Mouse (Mus musculus) lung, embryonic 16.5 days (tissue): Measurements from ENCODE around the gene Pa2g4. TPM values are rescaled to one million over a fixed set of nuclear protein-coding genes. Genes with fewer than 3 reads are reported as not detected.
"Not testable (repeated sequence)": the region's sequence is repeated elsewhere in the genome, so short reads cannot be mapped to it uniquely, and the experiment has no call there.

Experiments used
- ATAC-seq: fragments of 200-750 bp; cut with Nextera tagmentation; 2 replicates; pipeline ENCODE4 v1.8.0; 2017; ENCODE audit warnings: low read depth, mild to moderate bottlenecking, moderate library complexity
- H3K27ac ChIP-seq: fragments of 300-500 bp; sonication (generic); 2 replicates; pipeline ENCODE4 v1.5.1; 2014; ENCODE audit warnings: mild to moderate bottlenecking, control low read depth, low read length
- H3K27me3 ChIP-seq: fragments of 300-500 bp; sonication (generic); 2 replicates; pipeline ENCODE4 v1.6.1; 2014; ENCODE audit warnings: low read depth, low read length, mixed read lengths; ENCODE audit not compliant: control insufficient read depth, insufficient read depth
- H3K36me3 ChIP-seq: fragments of 300-500 bp; sonication (generic); 2 replicates; pipeline ENCODE4 v1.6.1; 2014; ENCODE audit warnings: low read length; ENCODE audit not compliant: control insufficient read depth, insufficient read depth
- H3K4me1 ChIP-seq: fragments of 300-500 bp; sonication (generic); replicated peaks from 2 replicates; pipeline ENCODE4 v1.6.1; 2014; ENCODE audit warnings: low read length, mixed read lengths; ENCODE audit not compliant: control insufficient read depth, insufficient read depth
- H3K4me2 ChIP-seq: fragments of 300-500 bp; sonication (generic); 2 replicates; pipeline ENCODE4 v1.6.1; 2014; ENCODE audit warnings: low read depth, low read length, control low read depth
- H3K4me3 ChIP-seq: fragments of 300-500 bp; sonication (generic); 2 replicates; pipeline ENCODE4 v1.5.1; 2014; ENCODE audit warnings: mild to moderate bottlenecking, low read length, control low read depth
- H3K9ac ChIP-seq: fragments of 300-500 bp; sonication (generic); 2 replicates; pipeline ENCODE4 v1.6.1; 2014; ENCODE audit warnings: low read length, control low read depth
- H3K9me3 ChIP-seq: fragments of 300-500 bp; sonication (generic); 2 replicates; pipeline ENCODE4 v1.6.1; 2016; ENCODE audit warnings: low read length; ENCODE audit not compliant: control insufficient read depth
- WGBS: fragments of 180-500 bp; shearing (Covaris S2); extraction: QIAGEN DNeasy Blood & Tissue Kit; methylation state at CpG from one replicate; pipeline ENCODE4 v1.1.7; 2014; 5-methylcytosine and 5-hydroxymethylcytosine counted together
- polyA plus RNA-seq: library from polyadenylated mRNA; unstranded; fragments of >200 nt; fragmentation: Nextera tagmentation; extraction: Ambion mirVana; gene quantifications from 2 replicates; pipeline ENCODE4 v1.2.1, GENCODE M21; 2015

Gene Pa2g4
- polyA plus RNA-seq, 1 experiment from 2014 or later = 167 TPM

- Histone ChIP-seq H3K4me1 (no peaks in the 10 kb centered on the region), H3K27me3 (no peaks in the 10 kb centered on the region), H3K4me3 (no peak overlapping the region), H3K27ac (no peak overlapping the region), H3K4me2 (no peak overlapping the region), H3K9me3 (no peaks in the 10 kb centered on the region), H3K9ac (no peak overlapping the region), H3K36me3 (peaks cover 34% of the 10 kb centered on the region)
- ATAC-seq = no peak
Measured at GRCm38 (mm10) chr10:128556286-128556685, 9.5 kb downstream of the Pa2g4 start.

DNA sequence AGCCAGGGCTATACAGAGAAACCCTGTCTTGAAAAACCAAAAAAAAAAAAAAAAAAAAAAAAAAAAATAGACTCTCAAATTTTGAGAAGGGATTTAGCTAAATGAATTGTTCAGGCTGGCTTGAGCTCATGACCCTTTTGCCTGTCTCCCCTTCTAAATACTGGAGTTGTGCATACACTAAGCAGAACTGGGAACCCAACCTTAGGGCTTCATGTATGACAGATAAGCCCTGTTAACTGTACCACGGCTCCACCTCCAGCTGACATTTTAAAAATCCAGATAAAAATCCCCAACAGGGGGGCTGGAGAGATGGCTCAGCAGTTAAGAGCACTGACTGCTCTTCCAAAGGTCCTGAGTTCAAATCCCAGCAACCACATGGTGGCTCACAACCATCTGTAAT, 10.2 kb downstream of the Pa2g4 start:
- H3K4me3 ChIP-seq, H3K9ac ChIP-seq, H3K4me2 ChIP-seq, H3K27me3 ChIP-seq, H3K4me1 ChIP-seq, H3K27ac ChIP-seq, ATAC-seq, H3K9me3 ChIP-seq: not testable (repeated sequence)
- 74% methylated on average over 1 of the region's 1 CpGs for WGBS
- peaks cover 31% of the 10 kb centered on the region for H3K36me3 ChIP-seq

DNA sequence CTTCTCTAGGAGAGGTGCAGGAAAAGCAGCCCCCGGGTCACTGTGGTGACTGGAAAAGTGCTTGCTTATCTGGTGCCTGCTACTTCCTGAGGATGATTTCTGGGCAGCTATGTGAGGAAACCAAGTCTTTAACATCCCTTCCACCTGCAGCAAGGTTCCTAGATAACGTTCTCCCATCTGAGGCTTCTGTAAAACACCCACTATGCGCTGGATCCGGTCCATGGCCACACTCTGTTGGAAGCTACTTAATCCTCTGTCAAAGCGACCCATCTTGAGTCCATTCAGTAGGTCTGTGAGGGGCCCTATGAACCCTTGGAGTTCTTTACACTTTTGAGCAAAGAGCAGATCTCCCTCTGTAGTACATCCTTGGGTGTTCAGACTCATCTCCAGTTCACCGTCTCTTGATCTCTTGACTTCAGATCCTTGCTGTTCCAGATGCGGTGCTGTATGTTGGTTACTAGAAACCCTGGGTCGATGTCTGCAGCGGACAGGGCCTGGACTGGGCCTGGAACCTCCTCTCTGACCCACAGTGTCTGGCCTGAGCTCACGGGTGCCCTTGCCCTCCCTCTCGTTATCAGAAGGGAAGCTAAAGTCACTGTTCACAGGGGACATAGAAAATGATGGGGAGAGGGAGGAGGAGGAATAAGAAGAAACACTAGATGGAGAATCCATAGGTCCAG, 15.5 kb downstream of the Pa2g4 start:
- not testable (repeated sequence) for ATAC-seq, H3K27ac ChIP-seq, H3K9me3 ChIP-seq, H3K36me3 ChIP-seq, H3K4me3 ChIP-seq, H3K9ac ChIP-seq, H3K27me3 ChIP-seq, H3K4me2 ChIP-seq
- WGBS = 81% methylated on average over 11 of the region's 11 CpGs
- peaks cover 10% of the 10 kb centered on the region; the same call in 1 of the 2 replicates for H3K4me1 ChIP-seq

DNA sequence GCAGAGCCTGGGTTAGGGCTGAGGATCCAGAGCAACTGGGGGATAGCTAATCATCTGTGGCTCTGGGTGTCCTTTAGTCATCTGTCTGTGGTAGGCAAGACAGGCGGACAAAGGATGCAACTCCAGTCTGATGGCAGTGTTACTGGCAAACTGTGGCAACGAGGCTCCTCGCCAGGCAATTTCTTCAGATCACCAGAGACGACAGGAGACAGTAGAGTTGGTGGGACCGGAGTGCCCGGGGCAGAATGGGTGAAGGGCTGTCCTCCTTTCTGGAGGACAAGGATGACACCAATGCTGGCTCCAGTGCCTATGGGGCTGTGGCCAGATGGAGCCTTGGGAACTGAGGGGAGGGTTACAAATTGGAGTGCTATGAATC, 16.1 kb downstream of the Pa2g4 start:
- 61% methylated on average over 6 of the region's 6 CpGs for WGBS
- H3K9me3 ChIP-seq, ATAC-seq, H3K27me3 ChIP-seq, H3K36me3 ChIP-seq, H3K4me2 ChIP-seq, H3K9ac ChIP-seq, H3K4me3 ChIP-seq: not testable (repeated sequence)
- peaks cover 10% of the 10 kb centered on the region; the same call in 1 of the 2 replicates for H3K4me1 ChIP-seq
- peak overlapping the region; percentile 39; the same call in 1 of the 2 replicates for H3K27ac ChIP-seq

GRCm38 (mm10) chr10:128548947-128549681, 16.7 kb downstream of the Pa2g4 start, which contains the start of gene Rpl41:
TSS of gene Rpl41 (minus strand) at chr10:128549305.
- under 1% methylated on average over 31 of the region's 31 CpGs for WGBS
- Histone ChIP-seq H3K4me2 (peak within 1 kb of the TSS; percentile 91), H3K9me3 (no peaks in the 10 kb centered on the region), H3K9ac (peak within 1 kb of the TSS; percentile 94), H3K4me3 (peak within 1 kb of the TSS; percentile 88), H3K4me1 (peaks cover 10% of the 10 kb centered on the region; the same call in 1 of the 2 replicates), H3K27me3 (no peaks in the 10 kb centered on the region), H3K27ac (peak within 1 kb of the TSS; percentile 97), H3K36me3 (peaks cover 11% of the 10 kb centered on the region)
- peak; percentile 93 for ATAC-seq

GRCm38 (mm10) chr10:128548051-128548791, 17.6 kb downstream of the Pa2g4 start:
- H3K9me3 ChIP-seq, ATAC-seq, H3K27me3 ChIP-seq: not testable (repeated sequence)
- H3K4me2 ChIP-seq = peak overlapping the region; percentile 91
- H3K36me3 ChIP-seq = peaks cover 16% of the 10 kb centered on the region
- H3K27ac ChIP-seq = peak overlapping the region; percentile 97
- H3K4me1 ChIP-seq = peaks cover 10% of the 10 kb centered on the region
- H3K4me3 ChIP-seq = peak overlapping the region; percentile 88
- H3K9ac ChIP-seq = peak overlapping the region; percentile 94
- under 1% methylated on average over 28 of the region's 30 CpGs for WGBS

DNA sequence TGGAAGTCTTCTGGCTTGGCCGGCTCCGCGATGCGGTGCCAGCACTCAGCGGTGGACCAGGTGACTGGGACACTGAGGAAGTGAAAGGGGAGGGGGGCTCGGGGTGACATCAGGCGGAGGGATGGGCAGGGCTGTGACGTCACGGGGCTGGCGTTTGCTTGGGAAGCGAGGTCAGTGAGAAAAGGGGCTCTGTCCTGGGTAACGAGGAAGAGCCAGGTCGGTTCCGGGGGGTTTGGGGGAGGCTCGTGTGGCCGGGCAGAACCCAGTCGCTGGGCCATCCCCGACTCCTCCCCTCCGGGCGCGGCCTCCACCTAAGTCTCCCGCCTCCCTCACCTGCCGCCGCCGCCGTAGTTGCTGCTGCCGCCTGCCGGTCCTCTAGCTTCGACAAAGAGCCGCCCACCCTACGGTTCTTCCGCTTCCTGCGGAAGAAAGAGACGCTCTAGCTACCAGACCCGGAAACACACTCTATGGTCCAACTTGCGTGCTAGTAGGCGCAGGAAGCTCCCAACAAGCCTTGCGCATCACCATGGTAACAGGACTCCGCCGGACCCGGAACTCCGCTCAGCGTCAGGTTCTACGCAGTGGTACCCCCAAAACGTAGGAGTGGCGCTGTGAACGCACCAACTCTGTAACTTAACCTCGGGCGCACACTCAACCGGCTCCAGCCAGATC, 18.3 kb downstream of the Pa2g4 start, which contains the start of gene Zc3h10:
TSS of gene Zc3h10 (minus strand) at position 414 of the 672 bp plus-strand sequence.
- H3K36me3 ChIP-seq = peaks cover 23% of the 10 kb centered on the region
- H3K9me3 ChIP-seq = no peaks in the 10 kb centered on the region
- peak within 1 kb of the TSS; percentile 97 for H3K27ac ChIP-seq
- H3K9ac ChIP-seq = peak within 1 kb of the TSS; percentile 94
- peak within 1 kb of the TSS; percentile 88 for H3K4me3 ChIP-seq
- H3K4me1 ChIP-seq = peaks cover 10% of the 10 kb centered on the region
- ATAC-seq = peak; percentile 90
- under 1% methylated on average over 42 of the region's 50 CpGs for WGBS
- H3K27me3 ChIP-seq = no peaks in the 10 kb centered on the region
- peak within 1 kb of the TSS; percentile 91 for H3K4me2 ChIP-seq

GRCm38 (mm10) chr10:128546787-128547186, 19.0 kb downstream of the Pa2g4 start:
- 17% methylated on average over 7 of the region's 7 CpGs for WGBS
- Histone ChIP-seq H3K9ac (peak overlapping the region; percentile 78), H3K9me3 (no peaks in the 10 kb centered on the region), H3K4me2 (peak overlapping the region; percentile 91), H3K36me3 (peaks cover 28% of the 10 kb centered on the region), H3K27ac (peak overlapping the region; percentile 97), H3K4me3 (peak overlapping the region; percentile 88), H3K4me1 (peaks cover 10% of the 10 kb centered on the region), H3K27me3 (no peaks in the 10 kb centered on the region)
- no peak for ATAC-seq
